Mouse (Mus musculus): ENCODE measurements around the gene Fam217a. TPM values are rescaled to one million over a fixed set of nuclear protein-coding genes. Genes with fewer than 3 reads are reported as not detected.
"Not testable (repeated sequence)": the region's sequence is repeated elsewhere in the genome, so short reads cannot be mapped to it uniquely, and the experiment has no call there.

Fam217a gene
- polyA plus RNA-seq (2015; fragmentation: Nextera tagmentation; extraction: Ambion mirVana): 2.0 and 2.2 TPM in 2 replicates

DNA sequence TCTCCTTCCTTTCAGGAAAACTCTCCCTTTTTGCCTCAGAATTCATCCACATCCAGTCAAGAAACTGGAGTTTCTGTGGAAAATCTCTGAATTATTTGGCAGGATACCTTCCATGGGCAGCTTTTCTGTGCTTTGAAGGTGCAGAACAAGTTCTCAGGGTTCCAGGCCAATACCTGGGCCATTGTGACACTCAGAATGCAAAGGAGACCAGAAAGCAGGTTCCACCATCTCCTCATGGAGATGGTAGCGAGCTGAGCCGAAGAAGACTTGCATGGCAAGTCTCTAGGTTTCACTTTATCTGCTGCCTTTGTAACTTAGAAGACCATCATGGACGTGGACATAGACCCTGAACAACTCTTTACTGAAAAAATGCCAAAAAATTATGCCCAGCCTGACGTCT, at the start of gene Fam217a, which contains the start of gene 4933417A18Rik:
TSS of gene Fam217a (minus strand) at position 101 of the 400 bp plus-strand sequence.
TSS of gene 4933417A18Rik (plus strand) at position 200 of the 400 bp plus-strand sequence.
- 72% methylated on average over 4 of the region's 4 CpGs for WGBS
- no peaks in the 10 kb centered on the region for H3K36me3 ChIP-seq
- ATAC-seq (ENCODE audit: extremely low read depth, insufficient number of reproducible peaks, low FRiP score, low TSS enrichment): no peak

DNA sequence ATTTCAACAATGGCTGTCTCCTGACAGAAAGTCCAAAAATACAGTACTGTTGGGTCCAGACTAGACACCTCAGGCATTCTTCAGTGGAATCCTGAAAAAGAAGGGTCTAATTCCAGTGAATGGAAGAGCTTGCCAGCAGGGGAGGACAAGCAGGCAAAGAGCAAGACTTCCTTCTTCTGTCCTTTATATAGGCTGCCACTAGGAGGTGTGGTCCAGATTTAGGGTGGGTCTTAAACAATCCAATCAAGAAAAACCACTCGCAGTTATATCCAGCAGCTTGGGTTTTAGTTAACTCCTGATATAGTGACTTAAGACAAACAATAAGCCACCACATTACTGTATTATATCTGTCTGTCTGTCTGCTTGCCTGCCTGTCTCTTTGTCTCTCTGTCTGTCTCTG, 49.7 kb upstream of the Fam217a start:
- H3K4me1 ChIP-seq: no peaks in the 10 kb centered on the region
- peaks cover 29% of the 10 kb centered on the region for H3K36me3 ChIP-seq
- H3K9me3 ChIP-seq: no peaks in the 10 kb centered on the region
- H3K9ac ChIP-seq: no peak overlapping the region
- WGBS: 35% methylated on average over 1 of the region's 1 CpGs
- no peaks in the 10 kb centered on the region; the same call in 1 of the 2 replicates for H3K27me3 ChIP-seq (replicated peaks)
- no peak overlapping the region for H3K4me3 ChIP-seq
- no peak overlapping the region for H3K27ac ChIP-seq (replicated peaks)
- ATAC-seq (ENCODE audit: extremely low read depth, insufficient number of reproducible peaks, low FRiP score, low TSS enrichment): no peak
- no peak overlapping the region for H3K4me2 ChIP-seq

More for the DNA sequence above, at the start of gene Fam217a, which contains the start of gene 4933417A18Rik:
- H3K4me1 ChIP-seq: no peaks in the 10 kb centered on the region
- no peaks in the 10 kb centered on the region for H3K9me3 ChIP-seq
- H3K4me2 ChIP-seq: no peak within 1 kb of the TSS
- H3K4me3 ChIP-seq: no peak within 1 kb of the TSS
- no peak within 1 kb of the TSS for H3K9ac ChIP-seq
- no peaks in the 10 kb centered on the region for H3K27me3 ChIP-seq (replicated peaks)
- H3K27ac ChIP-seq (replicated peaks): no peak within 1 kb of the TSS

DNA sequence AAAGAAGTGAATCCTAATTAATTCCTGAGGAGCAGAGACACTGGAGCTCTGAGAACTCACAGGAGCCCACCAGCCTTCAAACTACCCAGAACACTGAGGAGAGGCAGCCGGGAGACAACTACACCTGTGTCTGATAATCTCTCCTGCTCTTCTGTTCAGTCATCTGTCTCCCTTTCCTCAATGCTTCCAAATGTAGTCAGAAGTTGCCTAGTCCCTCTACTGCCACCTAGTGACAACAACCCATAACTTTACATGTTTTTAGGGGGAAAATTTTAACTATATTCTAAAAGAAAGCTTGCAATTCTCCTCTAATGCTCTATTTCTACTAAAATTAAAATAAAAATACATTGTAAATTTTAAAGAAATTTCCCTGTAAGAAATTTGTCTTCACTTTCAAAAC, 49.0 kb upstream of the Fam217a start:
- H3K9me3 ChIP-seq: no peaks in the 10 kb centered on the region
- peaks cover 23% of the 10 kb centered on the region for H3K36me3 ChIP-seq
- 28% methylated on average over 1 of the region's 1 CpGs for WGBS
- H3K9ac ChIP-seq: no peak overlapping the region
- no peak overlapping the region for H3K4me3 ChIP-seq
- no peak overlapping the region for H3K4me2 ChIP-seq
- no peak overlapping the region for H3K27ac ChIP-seq (replicated peaks)
- no peaks in the 10 kb centered on the region; the same call in 1 of the 2 replicates for H3K27me3 ChIP-seq (replicated peaks)
- ATAC-seq (ENCODE audit: extremely low read depth, insufficient number of reproducible peaks, low FRiP score, low TSS enrichment): no peak
- no peaks in the 10 kb centered on the region for H3K4me1 ChIP-seq

DNA sequence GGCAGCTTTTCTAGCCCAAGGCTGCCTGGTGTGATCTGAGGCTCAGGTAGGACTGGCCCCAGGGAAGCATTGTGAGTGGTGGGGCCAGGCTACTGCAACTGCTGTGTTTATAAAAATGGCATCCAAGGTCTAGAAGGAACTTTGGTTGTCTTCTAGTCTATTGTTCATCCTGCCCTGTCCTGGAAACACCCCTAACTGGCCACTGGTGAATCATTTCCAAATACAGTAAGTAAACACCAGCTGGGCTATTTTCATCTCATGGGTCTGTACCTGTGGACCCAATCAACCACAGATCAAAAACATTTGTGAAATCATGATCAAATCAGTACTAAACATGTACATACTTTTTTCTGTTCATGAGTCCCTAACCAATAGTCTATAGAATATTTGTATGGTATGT, 48.3 kb upstream of the Fam217a start:
- H3K4me3 ChIP-seq; H3K9ac ChIP-seq; H3K27me3 ChIP-seq (replicated peaks); H3K4me2 ChIP-seq; H3K9me3 ChIP-seq; H3K4me1 ChIP-seq; H3K27ac ChIP-seq (replicated peaks); ATAC-seq (ENCODE audit: extremely low read depth, insufficient number of reproducible peaks, low FRiP score, low TSS enrichment): not testable (repeated sequence)
- H3K36me3 ChIP-seq: peaks cover 16% of the 10 kb centered on the region

DNA sequence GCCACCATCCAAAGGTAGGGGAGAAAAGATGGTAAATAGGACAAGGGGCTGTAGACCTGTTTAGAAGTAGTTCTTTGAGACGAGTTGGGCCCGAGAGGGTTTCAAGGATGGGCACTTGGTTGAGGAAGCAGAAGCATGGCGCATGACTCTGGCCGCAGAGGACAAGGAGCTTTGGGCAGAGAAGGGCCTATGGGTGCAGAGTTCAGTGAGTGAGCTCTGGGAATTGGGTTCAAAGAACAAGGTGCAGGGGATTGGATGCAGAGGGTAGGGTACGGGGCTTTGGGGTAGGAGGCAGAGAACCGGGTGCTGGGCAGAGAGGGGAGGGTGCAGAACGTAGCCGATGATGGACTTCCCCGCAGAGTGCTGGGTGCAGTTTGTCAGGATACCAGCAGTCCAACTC, 41.5 kb upstream of the Fam217a start:
- H3K4me3 ChIP-seq; H3K36me3 ChIP-seq; H3K9me3 ChIP-seq; ATAC-seq (ENCODE audit: extremely low read depth, insufficient number of reproducible peaks, low FRiP score, low TSS enrichment); H3K9ac ChIP-seq; H3K4me2 ChIP-seq; H3K4me1 ChIP-seq; H3K27ac ChIP-seq (replicated peaks): not testable (repeated sequence)
- H3K27me3 ChIP-seq (replicated peaks): peaks cover 28% of the 10 kb centered on the region
- WGBS: 71% methylated on average over 9 of the region's 9 CpGs

DNA sequence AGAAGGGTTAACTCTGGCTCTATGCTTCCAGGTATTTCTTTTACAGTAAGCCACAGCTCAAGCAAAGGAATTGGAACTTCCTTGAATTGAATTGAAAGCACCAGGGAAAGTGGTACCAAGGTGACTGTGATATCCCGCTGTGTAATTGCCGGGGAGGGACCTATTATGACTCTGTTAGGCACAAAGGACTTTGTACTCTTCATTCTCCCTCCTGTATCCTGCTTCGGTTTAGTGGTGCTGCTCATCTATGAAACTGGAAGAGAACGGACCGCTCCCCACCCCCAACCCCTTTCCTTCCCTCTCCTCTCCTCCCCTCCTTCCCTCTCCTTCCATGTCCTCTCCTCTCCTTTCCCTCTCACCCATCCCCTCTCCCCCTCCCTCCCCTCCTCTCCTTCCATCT, 40.8 kb upstream of the Fam217a start:
- H3K27ac ChIP-seq (replicated peaks): no peak overlapping the region
- H3K9me3 ChIP-seq: no peaks in the 10 kb centered on the region
- peaks cover 28% of the 10 kb centered on the region for H3K27me3 ChIP-seq (replicated peaks)
- H3K4me2 ChIP-seq: peak overlapping the region; percentile 93
- ATAC-seq (ENCODE audit: extremely low read depth, insufficient number of reproducible peaks, low FRiP score, low TSS enrichment): no peak
- WGBS: 18% methylated on average over 5 of the region's 5 CpGs
- H3K9ac ChIP-seq: no peak overlapping the region
- no peaks in the 10 kb centered on the region for H3K36me3 ChIP-seq
- peaks cover 8% of the 10 kb centered on the region for H3K4me1 ChIP-seq
- H3K4me3 ChIP-seq: peak overlapping the region; percentile 61

DNA sequence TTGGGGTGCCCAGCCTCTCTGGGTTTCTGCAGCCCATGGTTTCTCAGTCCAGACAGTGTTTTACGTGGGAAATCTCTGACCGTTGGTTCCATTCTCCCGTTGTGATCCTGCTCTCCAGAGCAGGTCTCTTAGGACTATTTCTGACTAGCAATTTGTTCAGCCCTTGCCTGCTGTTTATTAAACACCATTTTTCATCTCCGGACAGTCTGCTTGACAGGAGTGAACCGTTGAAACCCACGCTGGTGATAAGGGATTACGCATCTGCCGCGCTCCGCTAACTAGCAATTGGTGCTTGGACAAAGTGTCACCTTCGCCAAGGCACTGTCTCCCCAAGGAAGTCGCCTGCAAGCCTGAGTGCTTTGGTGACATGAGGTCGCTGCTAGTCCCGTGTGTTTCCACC, 40.3 kb upstream of the Fam217a start:
- ATAC-seq (ENCODE audit: extremely low read depth, insufficient number of reproducible peaks, low FRiP score, low TSS enrichment): no peak
- peak overlapping the region; percentile 65 for H3K9ac ChIP-seq
- no peaks in the 10 kb centered on the region for H3K36me3 ChIP-seq
- 7% methylated on average over 14 of the region's 14 CpGs for WGBS
- peaks cover 28% of the 10 kb centered on the region for H3K27me3 ChIP-seq (replicated peaks)
- H3K4me1 ChIP-seq: peaks cover 8% of the 10 kb centered on the region
- no peaks in the 10 kb centered on the region for H3K9me3 ChIP-seq
- no peak overlapping the region for H3K27ac ChIP-seq (replicated peaks)
- H3K4me2 ChIP-seq: peak overlapping the region; percentile 93
- H3K4me3 ChIP-seq: peak overlapping the region; percentile 61

GRCm38 (mm10) chr13:34963511-34964397, 39.6 kb upstream of the Fam217a start, which contains the start of gene Eci3:
Eci3 (minus strand) TSS chr13:34963810.
- no peaks in the 10 kb centered on the region for H3K36me3 ChIP-seq
- peak within 1 kb of the TSS; percentile 78 for H3K9ac ChIP-seq
- no peaks in the 10 kb centered on the region for H3K9me3 ChIP-seq
- peaks cover 8% of the 10 kb centered on the region for H3K4me1 ChIP-seq
- H3K27ac ChIP-seq (replicated peaks): no peak within 1 kb of the TSS
- 2% methylated on average over 32 of the region's 32 CpGs for WGBS
- peak within 1 kb of the TSS; percentile 93 for H3K4me2 ChIP-seq
- peaks cover 28% of the 10 kb centered on the region for H3K27me3 ChIP-seq (replicated peaks)
- H3K4me3 ChIP-seq: peak within 1 kb of the TSS; percentile 61
- no peak for ATAC-seq (ENCODE audit: extremely low read depth, insufficient number of reproducible peaks, low FRiP score, low TSS enrichment)

DNA sequence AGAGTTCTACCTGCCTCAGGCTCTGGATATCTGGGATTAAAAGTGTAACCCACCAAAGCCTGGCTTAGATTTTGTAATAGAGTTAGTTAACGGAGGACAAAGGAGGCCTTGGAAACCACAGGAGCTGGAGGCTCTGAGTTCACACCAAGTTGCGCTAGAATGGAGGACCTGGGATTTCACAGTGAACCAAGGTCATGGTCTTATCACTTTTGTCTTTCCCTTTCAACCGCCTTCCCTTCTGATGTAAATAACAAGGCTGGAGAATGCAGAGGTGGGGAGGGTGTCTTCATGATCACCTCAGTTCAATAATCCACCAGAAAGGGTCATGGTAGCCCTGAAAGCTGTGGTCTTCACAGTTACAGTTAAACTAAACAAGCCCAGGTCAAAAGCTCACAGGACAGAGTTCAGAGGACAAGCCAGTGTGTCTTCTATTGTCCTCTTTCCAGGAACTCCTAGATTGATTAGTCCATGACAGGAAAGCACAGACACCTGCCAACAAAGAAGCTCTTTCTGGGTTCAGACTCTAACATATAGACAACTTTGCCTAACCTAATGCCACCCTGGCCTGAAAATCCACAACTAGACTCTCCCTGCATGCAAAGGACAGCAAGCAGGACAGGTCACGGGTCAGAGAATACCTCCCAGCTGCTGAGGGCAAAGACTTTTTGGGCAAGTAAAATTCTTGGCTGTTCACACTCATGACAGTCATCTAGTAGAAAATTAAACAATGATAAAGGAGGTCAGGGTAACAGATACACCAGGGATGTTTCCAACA, 37.1 kb upstream of the Fam217a start:
- Histone ChIP-seq H3K4me3 (no peak overlapping the region), H3K36me3 (no peaks in the 10 kb centered on the region), H3K27me3 (replicated peaks) (peaks cover 25% of the 10 kb centered on the region), H3K4me2 (no peak overlapping the region), H3K4me1 (peaks cover 8% of the 10 kb centered on the region), H3K9ac (no peak overlapping the region), H3K27ac (replicated peaks) (no peak overlapping the region), H3K9me3 (no peaks in the 10 kb centered on the region)
- 70% methylated on average over 4 of the region's 4 CpGs for WGBS
- ATAC-seq (ENCODE audit: extremely low read depth, insufficient number of reproducible peaks, low FRiP score, low TSS enrichment): no peak

DNA sequence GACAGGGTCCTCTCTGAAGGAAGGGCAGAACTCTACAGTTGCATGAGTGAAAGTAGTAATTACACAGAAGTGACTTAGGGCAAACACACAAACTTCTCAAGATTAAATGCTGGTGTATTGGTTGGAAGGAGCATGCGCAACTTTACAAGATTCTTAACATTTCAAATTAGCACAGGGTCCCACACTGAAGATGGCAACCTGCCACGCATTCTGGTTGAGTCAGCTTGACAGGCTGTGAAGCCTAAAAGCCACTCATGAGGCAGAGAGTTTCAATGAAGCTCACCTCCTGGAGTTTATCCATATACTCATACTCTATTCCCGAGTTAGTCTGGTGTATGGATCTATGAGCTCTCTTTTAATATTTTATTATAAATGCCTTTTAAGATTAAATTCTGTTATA, 34.0 kb upstream of the Fam217a start:
- not testable (repeated sequence) for H3K4me1 ChIP-seq; H3K4me3 ChIP-seq; ATAC-seq (ENCODE audit: extremely low read depth, insufficient number of reproducible peaks, low FRiP score, low TSS enrichment); H3K9me3 ChIP-seq; H3K27me3 ChIP-seq (replicated peaks); H3K27ac ChIP-seq (replicated peaks); H3K36me3 ChIP-seq; H3K4me2 ChIP-seq; H3K9ac ChIP-seq
- 81% methylated on average over 3 of the region's 3 CpGs for WGBS

- no peak overlapping the region for H3K4me3 ChIP-seq
- no peak for ATAC-seq (ENCODE audit: extremely low read depth, insufficient number of reproducible peaks, low FRiP score, low TSS enrichment)
These were observed 32.8 kb upstream of the Fam217a start for GRCm38 (mm10) chr13:34956901-34957300.

More at GRCm38 (mm10) chr13:34956901-34957300, 32.8 kb upstream of the Fam217a start:
- Histone ChIP-seq H3K9me3 (no peaks in the 10 kb centered on the region), H3K4me1 (no peaks in the 10 kb centered on the region), H3K27ac (replicated peaks) (no peak overlapping the region), H3K36me3 (no peaks in the 10 kb centered on the region), H3K4me2 (no peak overlapping the region), H3K27me3 (replicated peaks) (no peaks in the 10 kb centered on the region), H3K9ac (no peak overlapping the region)
- 76% methylated on average over 4 of the region's 4 CpGs for WGBS

All from heart, embryonic 13.5 days (tissue).